Mouse (Mus musculus) subcutaneous adipose tissue, adult 2 months (tissue): Measurements from ENCODE around the gene Nbr1. TPM values are rescaled to one million over a fixed set of nuclear protein-coding genes. Genes with fewer than 3 reads are reported as not detected.

Source experiments
- polyA plus RNA-seq: library from polyadenylated mRNA; depleted of rRNA; stranded (reverse); fragments of >200 nt; gene quantifications from 2 replicates; pipeline ENCODE4 v1.2.3, GENCODE M21; 2012; ENCODE audit warnings: low replicate concordance; rRNA removed

Nbr1 gene
- polyA plus RNA-seq = 110 and 123 TPM in 2 replicates

DNA sequence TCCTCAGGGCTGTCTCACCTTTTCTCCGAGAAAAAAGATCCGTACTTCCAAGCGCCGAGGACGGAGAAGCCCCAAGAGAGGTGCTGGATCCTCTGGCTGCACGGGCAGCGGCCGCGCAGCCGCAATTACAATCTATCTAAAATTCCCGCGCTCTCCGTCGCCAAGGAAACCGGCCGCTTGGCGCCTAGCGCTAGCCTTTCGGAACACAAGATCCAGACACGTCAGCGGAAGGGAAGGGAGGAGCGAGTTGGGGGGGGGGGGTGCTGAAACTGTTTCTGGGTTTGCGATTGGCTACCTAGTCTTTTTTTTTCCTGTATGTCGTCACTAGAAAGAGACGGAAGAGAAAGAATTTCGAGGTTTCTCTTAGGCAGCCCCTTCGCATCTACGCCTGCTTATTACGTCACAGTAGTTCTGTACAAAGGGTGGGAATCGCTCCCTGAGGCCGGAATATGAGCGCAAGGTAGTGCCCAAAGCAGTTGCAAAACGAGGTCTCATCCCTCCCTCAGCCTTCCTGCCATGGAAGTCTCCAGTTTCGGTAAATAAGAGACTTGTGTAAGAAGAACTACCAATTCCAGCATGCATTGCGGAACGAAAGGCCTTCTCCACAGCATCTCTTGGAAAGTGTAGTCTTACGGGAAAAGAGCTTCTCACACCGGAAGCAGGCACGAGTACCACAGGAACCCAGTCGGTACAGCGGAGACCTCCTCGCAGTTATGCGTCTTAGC lies at the start of gene Nbr1, which contains the start of gene Brca1:
TSS of gene Nbr1 (plus strand) at position 399 of the 725 bp plus-strand sequence.
TSS of gene Brca1 (minus strand) at position 205 of the 725 bp plus-strand sequence.

DNA sequence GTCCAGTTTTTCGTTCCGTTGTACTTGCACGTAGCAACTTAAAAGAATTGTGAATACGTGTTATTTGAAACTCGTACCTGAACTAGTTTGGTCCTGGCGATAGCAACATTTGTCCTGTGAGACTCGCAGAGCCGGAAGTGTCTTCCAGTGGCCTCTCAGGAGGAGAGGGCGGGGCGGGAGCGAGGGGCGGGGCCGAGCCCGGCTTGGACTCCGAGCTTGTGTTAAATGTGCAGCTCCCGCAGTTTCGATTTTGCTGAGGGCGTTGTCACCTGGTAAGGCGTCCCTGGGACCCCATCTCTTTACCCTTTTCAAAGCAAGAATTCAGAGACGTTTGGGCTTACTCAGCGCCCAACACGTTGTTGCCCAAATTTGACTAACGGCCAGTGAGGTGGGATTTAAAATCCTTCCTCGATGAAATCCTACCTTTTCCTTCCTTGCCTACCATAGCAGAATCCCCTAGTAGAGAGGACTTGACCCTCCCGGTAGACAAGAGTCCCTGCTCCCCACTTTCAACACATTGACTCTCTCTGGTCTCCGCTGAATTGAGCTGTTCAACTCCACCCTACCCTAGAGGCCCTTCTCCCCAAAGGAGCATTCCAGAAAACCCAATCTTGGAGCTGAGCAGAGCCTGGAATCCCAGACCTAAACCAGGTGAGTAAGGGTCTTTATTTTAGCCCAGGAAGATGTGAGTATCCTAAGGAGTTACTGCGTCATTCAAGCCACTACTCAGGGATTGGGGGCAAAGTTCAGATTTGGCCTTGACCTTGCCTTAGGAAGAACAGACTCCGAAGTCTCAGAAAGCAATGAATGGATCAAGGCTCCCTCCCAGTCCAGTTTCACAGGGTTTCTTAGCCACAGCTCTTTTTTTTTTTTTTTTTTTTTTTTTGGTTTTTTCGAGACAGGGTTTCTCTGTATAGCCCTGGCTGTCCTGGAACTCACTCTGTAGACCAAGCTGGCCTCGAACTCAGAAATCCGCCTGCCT lies 30.4 kb downstream of the Nbr1 start, which contains the start of gene Tmem106a:
TSS of gene Tmem106a (plus strand) at position 189 of the 982 bp plus-strand sequence.

DNA sequence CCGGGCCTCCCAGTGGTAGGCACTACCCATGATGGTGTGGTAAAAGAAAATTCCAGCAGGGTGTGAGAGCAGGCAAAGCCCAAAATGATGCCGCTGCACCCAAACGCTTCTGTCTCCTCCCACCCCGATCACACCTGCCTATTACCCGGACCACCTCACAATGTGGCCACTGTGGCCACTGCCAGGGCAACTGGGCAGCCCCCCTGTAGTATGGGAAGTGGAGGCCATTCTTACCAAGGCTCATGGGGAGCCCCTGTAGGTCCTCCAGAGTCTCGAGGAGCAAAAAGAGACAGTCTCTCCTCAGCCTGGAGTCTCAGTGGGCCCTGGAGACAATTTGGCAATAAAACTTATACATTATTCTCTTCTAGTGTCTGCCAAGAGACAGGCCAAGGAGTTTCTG lies 47.2 kb downstream of the Nbr1 start, which contains the start of gene Gm11634:
TSS of gene Gm11634 (minus strand) at position 101 of the 400 bp plus-strand sequence.

DNA sequence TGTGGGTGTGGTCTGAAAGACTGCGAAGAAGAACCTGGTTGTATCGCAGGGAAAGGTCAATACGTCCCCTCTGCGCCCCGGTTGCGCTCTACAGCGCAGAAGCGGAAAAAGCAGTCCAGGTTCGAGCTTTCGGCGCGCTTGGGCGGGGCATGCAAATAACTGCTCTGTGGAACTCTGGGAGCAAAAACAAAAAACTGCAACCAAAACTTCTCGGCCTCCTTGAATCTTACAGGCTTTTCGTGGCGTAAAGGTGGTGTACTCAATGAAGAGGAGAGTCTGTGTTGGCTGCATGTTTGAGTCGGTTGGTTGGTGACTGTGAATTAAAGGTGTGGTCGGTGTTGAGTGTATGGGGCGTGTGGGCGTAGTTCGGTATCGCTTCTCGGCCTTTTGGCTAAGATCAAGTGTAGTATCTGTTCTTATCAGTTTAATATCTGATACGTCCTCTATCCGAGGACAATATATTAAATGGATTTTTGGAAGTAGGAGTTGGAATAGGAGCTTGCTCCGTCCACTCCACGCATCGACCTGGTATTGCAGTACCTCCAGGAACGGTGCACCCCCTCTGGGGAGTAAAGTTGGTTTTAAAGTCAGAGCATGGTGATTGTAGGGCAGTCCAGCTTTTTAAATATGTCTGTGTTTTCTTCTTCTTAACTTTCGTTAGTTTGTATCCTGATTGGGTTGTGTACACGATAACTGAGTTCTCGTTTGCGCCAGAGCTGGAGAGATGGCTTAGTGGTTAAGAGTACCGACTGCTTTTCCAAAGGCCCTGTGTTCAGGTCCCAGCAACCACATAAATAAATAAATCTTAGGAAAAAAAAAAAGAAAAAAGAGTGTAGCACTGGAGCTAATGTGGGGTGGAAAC lies 75.3 kb downstream of the Nbr1 start, which contains the start of gene Rdm1:
TSS of gene Rdm1 (plus strand) at position 201 of the 862 bp plus-strand sequence.

Other genes with a start within 250 kb of the Nbr1 start
- 87.7 and 120 TPM in 2 replicates for gene Becn1, start 249.9 kb upstream of the Nbr1 start, polyA plus RNA-seq
- gene Psme3, start 235.9 kb upstream of the Nbr1 start, polyA plus RNA-seq = 61.9 and 67.1 TPM in 2 replicates
- gene Aoc2, start 227.1 kb upstream of the Nbr1 start, polyA plus RNA-seq = 3.9 and 7.4 TPM in 2 replicates
- 254 and 817 TPM in 2 replicates for gene Aoc3, start 221.5 kb upstream of the Nbr1 start, polyA plus RNA-seq
- gene G6pc, start 184.6 kb upstream of the Nbr1 start, polyA plus RNA-seq = 0.08 and 0.09 TPM in 2 replicates
- 29.0 and 32.6 TPM in 2 replicates for gene Aarsd1, start 134.5 kb upstream of the Nbr1 start, polyA plus RNA-seq
- 0.48 and 0.52 TPM in 2 replicates for gene Gm27029, start 127.4 kb upstream of the Nbr1 start, polyA plus RNA-seq
- gene Rundc1, start 127.1 kb upstream of the Nbr1 start, polyA plus RNA-seq = 15.6 and 20.5 TPM in 2 replicates
- gene Ptges3l, start 126.8 kb upstream of the Nbr1 start, polyA plus RNA-seq = 9.3 and 9.4 TPM in 2 replicates
- gene Rpl27, start 109.9 kb upstream of the Nbr1 start, polyA plus RNA-seq = 318 and 472 TPM in 2 replicates
- gene Ifi35, start 103.7 kb upstream of the Nbr1 start, polyA plus RNA-seq = 66.3 and 93.8 TPM in 2 replicates
- gene Rnd2, start 87.2 kb upstream of the Nbr1 start, polyA plus RNA-seq = 16.1 and 16.8 TPM in 2 replicates
- gene Vat1, start 85.9 kb upstream of the Nbr1 start, polyA plus RNA-seq = 140 and 206 TPM in 2 replicates
- 0.29 and 2.6 TPM in 2 replicates for gene Brca1, start 194 bp upstream of the Nbr1 start, polyA plus RNA-seq
- gene Tmem106a, start 30.1 kb downstream of the Nbr1 start, polyA plus RNA-seq = 80.3 and 135 TPM in 2 replicates
- not detected in 2 replicates for gene Gm11634, start 47.1 kb downstream of the Nbr1 start, polyA plus RNA-seq
- 26.1 and 28.7 TPM in 2 replicates for gene Rdm1, start 75.0 kb downstream of the Nbr1 start, polyA plus RNA-seq
- gene Arl4d, start 113.4 kb downstream of the Nbr1 start, polyA plus RNA-seq = 18.6 and 33.7 TPM in 2 replicates
- 12.2 and 16.9 TPM in 2 replicates for gene Dhx8, start 180.8 kb downstream of the Nbr1 start, polyA plus RNA-seq
- 0.82 and 1.7 TPM in 2 replicates for gene Etv4, start 233.2 kb downstream of the Nbr1 start, polyA plus RNA-seq